Mouse (Mus musculus): Measurements from ENCODE around the gene Ergic1.

Ergic1 gene

DNA sequence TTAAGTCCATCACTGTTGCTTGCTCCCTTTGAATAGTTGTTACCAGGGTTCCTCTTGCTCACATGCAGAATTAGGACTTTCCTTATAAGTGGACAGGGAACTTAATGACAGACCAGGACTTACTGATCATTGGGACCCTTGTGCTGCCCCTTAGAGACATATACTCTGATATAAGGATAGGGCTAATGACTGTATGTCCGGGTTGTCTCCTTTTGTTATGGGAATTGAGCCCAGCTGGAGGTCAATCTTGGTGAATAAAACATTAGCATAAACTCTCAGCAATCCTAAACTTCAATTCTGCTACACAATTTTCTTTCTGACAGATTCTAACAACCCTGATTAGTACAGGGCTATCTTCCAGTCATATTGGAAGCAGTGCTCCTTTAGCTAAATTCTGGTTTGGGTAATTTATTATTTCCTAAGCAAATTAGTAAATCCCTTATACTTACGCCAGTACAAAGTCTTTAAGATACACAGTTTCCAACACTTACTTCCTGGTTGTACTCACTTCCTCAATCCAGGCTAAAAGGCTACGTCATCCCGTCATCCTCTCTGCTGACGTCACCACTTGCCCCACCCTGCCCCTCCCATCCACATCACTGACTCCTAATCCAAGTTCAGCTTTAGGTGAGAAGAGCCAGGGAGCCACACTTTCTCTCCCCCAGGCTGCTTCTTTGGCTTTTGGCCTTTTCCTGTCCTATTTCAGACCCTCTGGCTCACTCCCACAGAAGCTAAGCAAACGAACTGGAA, 23.4 kb upstream of the Ergic1 start:
- no peak for DNase-seq (ENCODE audit: low spot score in 2 of 2)

- DNase-seq (ENCODE audit: low spot score in 2 of 2), result no peak
Observed at GRCm38 (mm10) chr17:26540083-26540482, 21.2 kb upstream of the Ergic1 start.

DNA sequence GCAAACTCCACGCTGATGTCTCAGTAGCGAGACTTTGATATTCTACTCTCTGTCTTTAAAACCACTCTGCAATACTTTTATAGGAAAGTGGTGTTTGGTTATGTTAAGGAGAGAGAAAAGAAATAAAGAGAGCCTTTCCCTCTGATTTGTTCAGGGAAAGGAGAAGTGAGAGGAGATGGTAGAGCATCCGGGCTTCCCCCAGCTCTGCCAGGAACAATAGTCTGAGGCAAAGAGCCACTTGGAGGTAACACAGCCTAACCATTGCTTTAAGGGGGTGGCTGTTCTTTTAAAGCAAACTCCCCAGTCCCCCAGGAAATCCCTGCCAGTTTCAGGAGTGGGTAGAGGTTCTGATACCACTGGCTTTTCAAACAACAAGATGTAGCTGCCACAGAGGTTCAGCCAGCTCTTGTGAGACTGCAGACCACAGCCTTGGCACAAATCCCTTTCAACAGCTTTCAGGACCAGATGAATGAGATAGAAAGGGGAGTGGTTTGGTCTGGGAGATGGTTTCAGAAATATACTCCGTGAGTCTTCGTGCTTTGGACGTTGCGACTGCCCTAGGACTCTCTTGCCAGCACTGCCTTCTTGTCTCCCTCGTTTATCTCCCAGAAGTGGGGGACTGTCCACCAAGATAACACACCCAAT, 16.8 kb upstream of the Ergic1 start:
- no peak for DNase-seq (ENCODE audit: low spot score in 2 of 2)

DNA sequence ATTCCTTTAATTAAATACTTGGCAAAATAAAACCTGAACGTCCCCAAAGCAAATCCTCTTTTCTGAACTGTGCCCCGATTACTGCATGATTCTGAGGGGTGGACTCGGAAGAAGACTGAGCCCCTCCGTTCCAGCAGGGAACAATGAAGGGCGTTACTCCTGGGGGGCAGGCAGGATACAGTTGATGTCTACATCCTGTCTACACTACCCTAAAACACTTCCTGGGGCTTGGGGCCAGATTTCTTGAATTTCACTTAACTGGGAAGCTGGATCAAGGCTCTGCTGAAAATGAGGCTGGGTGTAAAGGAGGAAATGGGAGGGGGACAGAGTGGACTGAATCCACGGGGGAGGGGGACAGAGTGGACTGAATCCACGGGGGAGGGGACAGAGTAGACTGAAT, 13.5 kb upstream of the Ergic1 start:
- no peak for DNase-seq (ENCODE audit: low spot score in 2 of 2)

DNA sequence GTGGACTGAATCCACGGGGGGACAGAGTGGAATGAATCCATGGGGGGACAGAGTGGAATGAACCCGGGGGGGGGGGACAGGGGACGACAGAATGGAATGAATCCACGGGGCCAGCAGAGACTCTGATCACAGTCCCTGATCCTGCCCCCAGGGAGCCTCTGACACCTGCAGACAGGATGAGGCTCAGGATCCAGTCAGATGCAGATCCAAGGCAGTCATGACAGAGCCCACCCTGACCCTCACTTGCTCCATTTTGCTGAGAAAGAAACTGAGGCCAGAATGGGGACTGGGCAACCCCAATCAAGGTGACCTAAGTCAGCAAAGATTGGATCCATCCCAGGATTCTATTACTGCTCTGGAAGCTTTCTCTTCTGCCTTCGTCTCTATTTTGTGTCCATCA, 12.7 kb upstream of the Ergic1 start:
- no peak for DNase-seq (ENCODE audit: low spot score in 2 of 2)

DNA sequence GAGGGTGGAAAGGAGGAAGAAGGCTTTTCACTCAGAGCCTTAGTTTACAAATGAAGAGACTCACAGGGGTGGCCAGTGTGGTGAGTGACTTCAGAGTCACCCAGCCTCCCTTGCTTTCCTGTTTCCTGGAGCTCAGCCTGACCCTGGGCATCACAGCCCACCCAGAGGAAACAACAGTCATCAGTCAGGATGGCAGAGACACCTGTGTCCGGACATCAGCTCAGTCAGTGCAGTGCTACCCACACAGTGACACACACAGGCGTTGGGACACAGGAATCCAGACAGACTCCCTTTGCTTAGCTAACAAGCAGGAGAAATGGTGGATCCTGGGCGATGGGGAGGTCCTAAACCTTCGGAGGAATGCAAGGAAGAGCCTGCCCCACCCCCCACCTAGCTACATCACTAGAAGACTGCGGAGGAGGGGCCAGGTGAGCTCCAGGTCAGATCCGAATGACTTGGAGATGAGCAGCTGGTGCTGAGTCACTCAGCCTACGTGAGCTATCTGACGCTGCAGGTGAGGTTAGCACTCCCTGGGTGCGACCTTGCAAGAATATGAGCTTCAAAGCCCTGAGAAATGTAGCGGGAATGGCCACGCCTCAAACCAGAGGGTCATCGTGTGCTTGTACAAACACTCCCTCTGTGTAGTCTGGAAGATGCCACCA, 12.0 kb upstream of the Ergic1 start:
- DNase-seq (ENCODE audit: low spot score in 2 of 2), result no peak

DNA sequence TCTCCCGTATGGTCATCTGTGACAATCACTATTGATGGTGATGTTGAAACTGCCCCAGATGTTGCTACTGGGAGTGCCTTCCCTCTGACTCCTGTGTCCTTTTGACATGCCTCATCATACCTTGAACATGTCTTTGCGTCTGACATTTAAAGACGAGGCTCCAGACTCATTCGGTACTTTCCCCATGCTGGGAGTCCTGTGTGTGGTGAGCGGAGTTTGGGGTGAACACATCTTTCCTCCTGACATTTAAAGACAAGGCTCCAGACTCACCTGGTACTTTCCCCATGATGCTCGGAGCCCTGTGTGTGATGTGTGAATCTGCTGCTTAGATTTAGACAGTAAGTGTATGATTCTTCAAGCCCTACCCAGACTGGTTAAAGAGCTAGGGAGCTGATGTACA, 10.2 kb upstream of the Ergic1 start:
- no peak for DNase-seq (ENCODE audit: low spot score in 2 of 2)

DNA sequence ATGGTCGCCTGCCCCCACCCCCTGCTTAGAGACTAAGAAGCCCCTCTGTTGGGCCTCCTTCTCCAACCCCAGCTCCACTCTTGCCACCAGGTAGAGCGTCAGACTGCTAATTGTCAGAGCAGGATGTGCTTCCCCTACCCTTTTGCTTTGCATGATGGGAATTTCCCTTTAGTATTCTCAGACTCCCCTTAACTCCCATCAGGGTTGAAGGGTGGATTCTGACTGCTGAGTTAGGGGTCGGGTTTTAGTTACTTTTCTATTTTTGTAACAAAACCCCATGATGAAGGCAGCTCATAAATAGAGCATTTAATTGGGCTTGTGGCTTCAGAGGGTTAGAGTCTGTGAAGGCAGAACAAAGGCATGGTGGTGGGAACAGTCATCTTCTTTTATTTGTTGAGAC, 8.3 kb upstream of the Ergic1 start:
- no peak for DNase-seq (ENCODE audit: low spot score in 2 of 2)

DNA sequence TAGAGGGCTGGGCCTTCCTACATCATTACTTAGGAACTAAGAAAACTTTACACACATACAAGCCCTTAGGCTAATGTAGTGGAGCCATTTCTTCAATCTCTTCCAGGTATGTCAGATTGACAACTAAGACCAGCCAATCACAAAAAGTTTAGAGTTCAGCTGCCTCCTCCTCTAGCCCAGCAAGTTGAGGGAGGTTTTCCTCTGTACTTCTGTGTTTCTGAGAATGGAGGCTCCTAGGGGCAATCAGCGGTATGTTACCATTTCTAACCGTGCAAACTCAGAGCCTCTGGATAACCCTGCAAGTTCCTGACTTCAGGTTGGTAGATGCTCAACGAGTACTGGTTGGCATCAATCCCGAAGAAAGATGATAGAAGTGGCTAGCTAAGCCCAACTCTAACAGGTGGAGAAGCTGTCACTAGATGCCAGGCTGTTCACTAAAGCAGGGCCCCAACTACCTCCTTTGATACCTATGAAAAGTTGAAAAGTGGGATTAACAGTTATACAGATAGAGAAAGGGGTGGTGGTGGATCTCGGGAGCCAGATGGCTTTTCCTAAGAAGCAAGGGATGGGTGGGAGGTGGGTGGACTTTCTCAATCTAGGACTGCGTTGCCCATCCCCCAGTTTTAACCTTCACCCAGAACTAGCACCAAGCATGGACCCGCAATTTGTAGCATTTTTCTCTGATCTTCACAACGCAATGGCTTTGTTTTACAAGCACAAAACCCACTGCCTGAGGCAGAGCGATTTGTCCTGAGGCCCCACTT, 581 bp upstream of the Ergic1 start:
- DNase-seq (ENCODE audit: low spot score in 2 of 2), result no peak

DNA sequence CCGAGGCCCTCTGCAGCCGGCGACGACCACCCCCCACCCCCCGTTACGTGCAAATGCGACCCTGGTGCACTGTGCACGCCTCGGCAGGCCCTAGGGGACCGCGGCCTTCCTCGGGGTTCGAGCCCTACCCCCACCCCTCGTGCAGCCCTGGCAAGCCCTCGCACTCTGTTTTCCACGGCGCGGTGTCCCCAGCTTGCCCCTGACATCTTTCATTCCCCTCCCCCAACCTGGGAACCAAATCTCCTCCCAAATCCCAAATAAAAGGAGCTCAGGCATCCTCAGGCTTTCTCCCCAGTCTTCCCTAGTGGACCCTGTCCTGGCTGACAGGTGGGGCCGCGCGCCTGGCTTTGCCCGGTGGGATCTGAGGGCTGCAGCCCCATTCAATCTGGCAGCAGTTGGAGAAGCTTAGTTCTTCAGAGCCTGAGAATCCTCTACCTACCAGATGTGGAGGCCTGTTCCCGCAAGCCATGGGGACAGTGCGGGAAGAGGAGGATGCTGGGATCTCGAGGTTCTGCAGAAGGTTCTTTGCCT, 427 bp downstream of the Ergic1 start, which contains the start of gene Dusp1:
TSS of gene Dusp1 (minus strand) at position 478 of the 531 bp plus-strand sequence.
- no peak for DNase-seq (ENCODE audit: low spot score in 2 of 2)

DNA sequence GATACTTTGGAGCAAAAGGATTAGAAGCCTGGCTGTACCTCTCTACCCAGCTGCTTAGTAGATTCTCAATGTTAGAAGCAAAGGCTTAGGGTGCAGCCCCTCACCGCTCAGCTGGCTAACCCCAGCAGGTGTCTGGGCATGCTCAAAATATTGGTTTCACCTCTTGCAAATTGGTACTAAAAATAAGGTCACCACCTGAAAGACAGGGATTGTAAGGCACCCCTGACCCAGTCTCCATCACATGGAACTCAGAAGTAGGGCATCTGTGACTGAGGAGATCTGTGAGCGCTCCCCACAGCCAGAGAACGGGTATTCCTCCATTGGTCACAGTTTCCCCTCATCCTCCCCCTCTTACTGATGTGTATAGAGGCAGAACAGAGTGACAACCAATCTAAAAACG, 1.0 kb downstream of the Ergic1 start:
- no peak for DNase-seq (ENCODE audit: low spot score in 2 of 2)

DNA sequence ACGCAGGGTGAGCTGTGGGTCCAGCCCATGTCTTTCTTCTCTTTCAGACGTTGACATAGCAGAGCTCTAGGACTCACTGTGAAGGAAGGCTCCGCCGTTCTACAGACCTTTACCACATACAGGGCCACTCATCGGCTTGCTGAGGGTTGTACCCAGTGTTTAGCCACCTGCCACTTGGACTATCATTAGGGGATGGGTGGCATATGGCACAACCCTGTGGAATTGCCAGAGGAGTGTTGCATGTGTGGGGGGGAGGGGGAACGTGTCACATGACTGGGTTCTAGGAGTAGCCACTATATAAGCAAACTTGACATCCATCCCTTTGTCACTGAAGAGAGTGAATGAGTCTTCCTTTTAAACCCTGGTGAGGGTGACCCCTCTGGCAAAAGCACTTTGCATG, 2.2 kb downstream of the Ergic1 start:
- DNase-seq (ENCODE audit: low spot score in 2 of 2), result no peak

DNA sequence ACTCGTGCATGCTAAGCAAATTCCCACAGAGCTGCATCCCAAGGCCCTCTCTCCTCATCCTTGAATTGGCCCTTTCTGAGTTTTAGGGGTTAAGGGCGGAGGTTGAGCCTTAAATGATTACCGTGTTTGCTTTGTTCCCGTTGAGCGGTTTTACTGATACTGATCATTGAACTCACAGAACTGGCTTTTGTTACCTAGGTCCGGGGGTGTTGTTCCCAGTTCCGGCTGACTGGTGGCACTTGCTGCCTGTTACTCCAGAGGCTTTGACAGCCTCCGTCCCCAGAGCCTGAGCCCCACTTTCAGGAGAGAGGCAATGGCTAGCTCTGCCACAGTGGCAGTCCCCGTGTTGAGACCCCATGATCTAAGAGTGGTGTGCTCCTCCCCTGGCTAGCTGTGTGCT, 3.1 kb downstream of the Ergic1 start:
- no peak for DNase-seq (ENCODE audit: low spot score in 2 of 2)

DNA sequence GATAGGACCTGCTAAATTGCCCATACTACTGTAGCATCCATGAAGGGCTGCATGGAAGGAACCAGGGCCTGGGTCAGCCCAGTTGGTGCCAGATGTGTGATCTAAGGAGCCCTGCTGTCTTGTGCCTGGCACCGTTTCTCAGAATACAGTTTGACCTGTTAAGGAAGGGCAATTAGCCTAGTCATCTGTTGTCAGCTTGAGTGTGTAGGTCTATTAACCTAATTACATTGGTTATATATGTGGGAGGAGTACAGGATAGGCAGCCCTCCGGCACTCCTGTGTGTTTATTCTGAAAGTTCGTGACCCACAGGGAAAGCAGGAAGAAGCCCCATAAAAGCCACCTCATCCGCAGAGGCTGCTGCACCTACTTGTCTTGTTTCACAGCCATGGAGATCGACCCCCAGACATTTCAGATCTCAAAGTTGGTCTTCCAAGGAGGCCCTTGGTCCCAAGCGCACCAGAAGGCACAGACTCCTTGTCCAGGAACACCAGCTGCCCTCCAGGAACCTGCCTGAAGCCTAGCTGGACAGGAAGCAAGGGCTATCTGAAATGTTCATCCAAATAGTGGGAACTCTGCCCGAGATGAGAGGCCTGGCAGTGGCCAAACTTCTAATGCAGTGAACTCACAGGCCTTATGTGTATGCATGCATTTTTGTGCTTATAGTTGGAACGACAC, 6.0 kb downstream of the Ergic1 start:
- DNase-seq (ENCODE audit: low spot score in 2 of 2), result no peak

DNA sequence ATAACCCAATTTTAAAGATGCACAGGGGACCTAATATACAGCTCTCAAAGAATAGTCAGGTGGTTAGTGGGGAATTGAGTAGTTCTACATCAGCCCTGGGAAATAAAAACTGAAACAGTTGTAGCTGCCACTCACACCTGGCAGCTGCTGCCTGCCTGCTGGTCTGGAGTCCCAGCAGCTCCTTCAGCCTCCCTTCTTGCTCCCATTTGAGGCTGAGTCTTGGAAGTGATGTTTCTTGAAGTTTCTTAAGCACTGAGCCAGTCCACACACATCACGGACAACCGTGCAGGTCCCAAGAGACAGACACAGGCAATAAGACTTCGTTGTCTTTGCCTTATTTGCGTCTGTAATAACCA, 6.5 kb downstream of the Ergic1 start:
- DNase-seq (ENCODE audit: low spot score in 2 of 2), result no peak

DNA sequence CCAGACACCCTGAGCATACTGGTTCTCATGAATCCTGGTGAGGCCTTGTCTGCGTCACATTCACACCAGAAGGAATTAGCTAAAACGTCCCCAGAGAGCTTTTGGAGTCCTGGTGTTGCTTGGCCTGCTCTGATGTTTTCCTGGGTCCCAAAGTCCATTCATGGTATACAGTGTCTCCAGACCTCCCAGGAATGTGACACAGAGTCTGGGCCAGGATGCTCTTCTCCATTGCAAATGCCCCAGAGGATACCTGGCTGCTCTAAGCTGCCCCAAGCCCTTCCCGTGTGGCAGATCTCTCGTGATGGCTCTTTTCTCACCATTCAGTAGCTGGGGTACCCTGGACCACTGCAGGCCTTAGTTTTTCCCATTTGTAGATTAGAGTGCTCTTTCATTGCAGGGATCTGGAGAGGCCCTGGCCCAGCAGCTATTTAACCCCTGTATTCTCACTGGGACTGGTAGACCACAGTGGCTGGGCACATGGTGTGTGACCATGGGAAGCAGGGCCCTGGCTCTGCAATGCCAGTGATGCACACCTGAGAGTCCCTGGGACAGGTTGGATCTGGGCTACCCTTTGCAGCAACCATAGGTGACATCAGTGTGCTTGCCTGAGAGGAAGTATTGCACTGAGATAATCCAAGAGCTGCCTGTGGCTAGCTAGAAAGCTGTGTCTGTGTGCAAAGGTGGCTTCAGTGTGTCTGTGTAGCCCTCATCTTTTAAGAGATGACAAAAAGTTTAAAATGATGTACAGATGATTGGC, 8.5 kb downstream of the Ergic1 start:
- no peak for DNase-seq (ENCODE audit: low spot score in 2 of 2)

GRCm38 (mm10) chr17:26570651-26571118, 9.4 kb downstream of the Ergic1 start:
- DNase-seq (ENCODE audit: low spot score in 2 of 2), result no peak

DNA sequence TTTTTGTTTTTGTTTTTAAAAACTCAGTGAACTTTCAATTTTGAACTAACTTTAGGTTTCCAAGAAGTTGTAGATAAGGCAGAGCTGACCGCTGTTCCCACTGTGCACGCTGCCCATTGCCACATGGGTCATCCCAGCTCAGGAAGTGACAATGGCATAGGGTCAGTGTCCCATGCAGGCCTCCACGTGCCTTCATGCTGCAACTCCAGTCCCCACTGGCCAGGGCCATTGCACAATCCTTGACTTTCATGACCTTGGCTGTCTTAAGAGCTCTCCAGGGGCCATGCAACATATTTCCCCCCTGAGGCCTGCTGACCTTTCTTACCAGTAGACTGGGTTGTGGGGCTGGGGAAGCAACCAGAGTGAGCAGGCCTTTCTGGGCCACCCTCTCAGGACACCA, 10.1 kb downstream of the Ergic1 start:
- DNase-seq (ENCODE audit: low spot score in 2 of 2), result no peak

DNA sequence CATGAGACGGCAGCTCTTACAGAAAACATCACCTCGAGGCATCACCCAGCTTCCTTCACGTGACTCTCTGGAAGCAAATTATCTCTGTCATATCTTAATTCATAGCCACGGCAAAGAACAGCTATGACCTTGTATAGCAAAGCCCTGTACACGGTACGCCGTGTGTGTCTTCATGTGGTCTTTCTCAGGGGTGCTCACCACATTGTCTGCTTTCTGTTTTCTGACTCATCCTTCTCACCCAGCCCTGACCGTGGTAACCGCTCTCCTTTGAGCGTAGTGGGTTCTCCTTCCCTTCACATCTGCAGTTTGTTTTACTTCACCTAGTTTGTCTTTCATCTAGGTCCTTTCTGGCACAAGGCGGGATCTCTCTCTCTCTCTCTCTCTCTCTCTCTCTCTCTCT, 11.0 kb downstream of the Ergic1 start:
- DNase-seq (ENCODE audit: low spot score in 2 of 2), result no peak

DNA sequence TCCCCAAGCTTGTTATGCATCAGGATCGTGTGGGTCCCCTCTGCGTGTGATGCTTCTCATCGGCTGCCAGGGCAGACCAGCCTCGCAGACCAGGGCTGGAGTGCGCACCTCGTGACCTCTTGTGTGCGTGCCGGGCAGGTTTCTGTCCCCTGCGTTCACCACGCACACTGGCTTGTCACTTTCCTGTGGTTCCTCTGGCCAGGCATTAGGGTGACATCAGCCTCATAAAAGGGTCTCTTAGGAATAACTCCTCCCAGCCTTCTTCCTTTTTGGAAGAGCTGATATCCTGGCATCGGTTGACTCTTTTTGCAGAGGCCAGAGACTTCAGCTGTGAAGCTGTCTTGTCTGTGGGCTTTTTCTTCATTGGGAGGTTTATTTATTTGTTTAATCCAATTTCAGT, 12.8 kb downstream of the Ergic1 start:
- DNase-seq (ENCODE audit: low spot score in 2 of 2), result no peak

DNA sequence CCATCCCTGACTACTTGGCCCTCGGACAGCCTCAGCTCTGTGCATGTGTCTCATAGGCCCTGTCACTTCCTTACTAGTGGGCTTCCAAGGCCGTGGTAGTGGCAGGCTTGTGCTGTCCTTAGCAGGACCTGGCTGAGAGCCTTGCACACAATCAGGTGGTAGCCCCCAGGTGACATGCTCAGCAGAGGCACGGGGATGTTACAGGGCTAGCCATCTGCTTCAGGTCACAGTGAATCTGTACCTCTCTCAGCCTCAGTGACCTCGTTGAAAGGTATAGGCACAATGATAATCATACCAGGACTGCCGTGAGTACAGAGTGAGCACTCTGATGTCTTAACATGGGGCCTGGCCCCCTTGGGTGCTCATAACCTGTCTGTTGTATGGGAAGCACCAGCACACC, 13.4 kb downstream of the Ergic1 start:
- no peak for DNase-seq (ENCODE audit: low spot score in 2 of 2)

Measured in frontal cortex, postnatal 10 days (tissue).